Mouse (Mus musculus): ENCODE results near the gene Lrrk1.

- TF ChIP-seq CTCF (IDR thresholded peaks at IDR 0.05; ENCODE audit: low read depth, low read length) (no peak), POLR2A (IDR thresholded peaks at IDR 0.05; ENCODE audit: extremely low read depth, insufficient read depth, low read length) (no peak)
These were observed 131.7 kb downstream of the Lrrk1 start for GRCm38 (mm10) chr7:66256441-66256840.
